Mouse (Mus musculus) ES-E14 (cell line): ENCODE measurements around the gene Srxn1.

Experiments
- CHD2 ChIP-seq: IDR thresholded peaks from 2 replicates; pipeline ENCODE4 v1.6.1; 2014; ENCODE audit warnings: mild to moderate bottlenecking, low read depth, low read length, inconsistent platforms
- HCFC1 ChIP-seq: IDR thresholded peaks from 2 replicates; pipeline ENCODE4 v1.6.1; 2012; ENCODE audit warnings: low read length, inconsistent platforms, borderline replicate concordance; ENCODE audit not compliant: insufficient read depth
- MAFK ChIP-seq: IDR thresholded peaks from 2 replicates; pipeline ENCODE4 v1.6.1; 2014; ENCODE audit warnings: mild to moderate bottlenecking, low read depth, low read length, inconsistent platforms; ENCODE audit not compliant: insufficient read depth
- ZC3H11A ChIP-seq: IDR thresholded peaks from 2 replicates; pipeline ENCODE4 v1.6.1; 2012; ENCODE audit warnings: low read depth, mild to moderate bottlenecking, inconsistent platforms, low read length, borderline replicate concordance
- ZNF384 ChIP-seq: IDR thresholded peaks from 2 replicates; pipeline ENCODE4 v1.6.1; 2012; ENCODE audit warnings: low read depth, low read length, inconsistent platforms

GRCm38 (mm10) chr2:152077337-152077736 lies 28.0 kb upstream of the Srxn1 start:
- no peak for TF ChIP-seq HCFC1
- TF ChIP-seq MAFK = no peak
- no peak for TF ChIP-seq ZNF384
- no peak for TF ChIP-seq ZC3H11A
- TF ChIP-seq CHD2 = no peak
